Mouse (Mus musculus): Measurements from ENCODE around the gene Vash2.
"Not testable (repeated sequence)": the region's sequence is repeated elsewhere in the genome, so short reads cannot be mapped to it uniquely, and the experiment has no call there.

The Vash2 gene

DNA sequence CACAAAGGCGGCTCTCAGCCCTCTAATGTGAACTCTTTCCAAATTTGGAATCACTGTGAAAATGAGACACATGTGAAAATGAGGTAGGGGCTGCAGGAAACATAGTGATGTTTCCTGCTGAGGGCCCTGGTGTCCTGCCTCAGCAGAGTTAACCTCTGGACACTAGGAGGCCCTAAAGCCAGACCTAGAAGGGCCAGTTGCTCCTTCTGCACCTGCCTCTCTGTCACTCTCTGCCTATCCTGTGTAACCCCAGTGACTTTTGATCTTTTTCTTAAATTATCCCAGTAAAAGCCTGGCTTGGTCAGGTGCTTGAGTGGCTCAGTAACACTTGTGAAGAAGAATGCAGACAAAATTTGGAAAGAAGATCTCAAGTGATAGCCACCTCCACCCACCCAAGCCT lies 4.3 kb downstream of the Vash2 start:
- DNase-seq = no peak

DNA sequence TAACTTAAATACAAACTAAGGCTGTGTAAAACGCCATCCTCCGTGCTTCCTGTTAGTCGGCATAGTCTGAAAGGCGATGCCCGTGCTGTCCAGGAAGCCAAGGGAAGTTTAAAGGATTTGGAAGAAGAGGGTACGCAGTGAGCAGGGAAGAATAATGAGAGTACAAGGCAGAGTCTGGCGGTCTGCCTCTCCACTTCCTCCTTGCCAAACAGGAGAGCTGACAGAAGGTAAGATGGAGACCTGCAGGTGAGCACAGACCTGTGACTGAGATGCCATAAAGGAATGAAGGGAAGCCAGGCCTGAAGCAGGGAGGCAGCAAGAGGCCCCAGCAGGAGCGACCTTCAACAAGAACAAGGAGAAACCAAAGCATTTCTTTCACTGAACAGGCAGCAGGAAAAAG lies 4.9 kb downstream of the Vash2 start:
- DNase-seq = peak; percentile 54 to 64

DNA sequence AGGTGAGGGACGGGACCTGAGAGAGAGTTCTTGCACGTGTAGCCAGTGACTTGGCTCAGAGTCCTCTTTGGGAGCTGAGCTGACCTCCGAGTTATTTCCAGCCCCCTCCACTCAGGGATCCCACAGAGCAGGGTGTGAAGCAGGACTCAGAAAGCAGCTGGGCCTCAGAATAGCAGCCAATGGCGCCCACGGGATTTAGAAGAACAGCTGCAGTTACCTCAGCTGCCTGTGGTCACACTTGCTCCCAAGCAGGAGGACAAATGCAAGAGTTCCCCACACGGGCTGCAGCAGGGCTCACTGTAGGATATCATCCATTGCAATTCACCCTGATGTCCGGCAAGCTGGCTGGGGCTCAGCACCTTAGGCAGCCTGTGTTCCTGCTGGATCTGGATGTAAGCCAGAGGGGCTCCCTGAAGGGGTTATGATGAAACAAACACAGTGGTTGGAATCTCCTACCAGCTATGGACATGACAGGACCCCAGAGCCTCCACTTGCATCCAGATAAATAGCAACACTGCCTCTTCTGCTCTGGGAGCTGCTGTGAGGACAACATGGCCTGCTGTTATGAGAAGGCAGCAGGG lies 6.4 kb downstream of the Vash2 start:
- DNase-seq = no peak

DNA sequence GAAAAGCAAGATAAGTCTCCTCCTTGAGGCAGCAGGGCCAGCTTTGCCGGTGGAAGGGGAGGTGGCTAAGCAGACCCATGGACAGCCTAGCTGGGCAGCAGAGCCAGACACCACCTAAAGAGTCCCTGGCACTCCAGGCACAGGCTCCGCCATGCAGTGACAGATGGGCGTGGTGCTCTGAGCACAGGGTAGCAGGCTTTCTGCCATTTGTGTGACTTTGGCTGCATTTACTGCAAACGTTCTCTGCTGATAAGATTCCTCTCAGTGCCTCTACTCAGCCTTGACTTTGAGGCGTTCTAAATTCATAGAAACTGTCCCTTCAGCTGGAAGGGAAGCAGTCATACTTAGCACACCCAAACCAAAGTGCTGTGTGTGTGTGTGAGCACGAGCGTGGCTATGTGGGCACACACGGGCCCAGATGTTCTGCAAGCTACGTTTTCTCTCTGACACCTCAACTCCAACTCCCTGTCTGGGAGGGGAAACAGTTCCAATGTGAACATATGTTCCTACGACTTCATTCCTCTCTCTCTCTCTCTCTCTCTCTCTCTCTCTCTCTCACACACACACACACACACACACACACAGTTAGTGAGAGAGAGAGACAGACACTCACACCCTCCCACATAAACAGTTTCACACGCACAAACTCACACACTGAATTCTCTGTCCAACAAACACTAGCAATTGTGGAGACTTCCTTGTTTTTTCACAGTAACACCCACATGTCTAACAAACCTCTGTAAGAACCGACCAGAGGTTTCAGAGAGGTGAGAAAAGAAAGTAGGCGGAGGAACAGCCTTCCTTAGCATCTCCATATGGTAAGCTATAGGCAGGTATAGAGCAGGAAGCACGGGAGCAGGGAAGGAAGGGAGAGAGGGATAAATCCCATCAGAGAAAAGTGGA lies 7.1 kb downstream of the Vash2 start:
- DNase-seq = peak; percentile 67 to 77

DNA sequence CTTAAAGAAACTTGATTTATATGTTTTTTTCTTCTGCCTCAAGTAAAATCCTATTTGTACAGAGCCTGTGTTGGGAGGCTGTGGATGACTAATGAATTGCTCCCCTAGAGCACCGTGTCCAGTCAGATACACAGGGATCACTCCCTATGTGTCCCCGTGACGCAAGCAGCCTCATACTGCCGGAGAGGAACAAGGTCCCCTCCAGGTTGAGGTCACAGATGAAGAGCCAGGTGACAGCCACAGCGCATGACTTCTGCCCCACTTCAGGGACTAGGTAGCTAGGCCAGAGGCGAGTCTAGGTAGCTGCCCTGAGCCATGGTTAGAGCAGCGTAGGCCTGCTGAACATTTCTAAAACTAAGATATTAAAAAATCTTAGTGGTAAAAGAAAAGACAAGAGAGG lies 11.1 kb downstream of the Vash2 start:
- no peak for DNase-seq

DNA sequence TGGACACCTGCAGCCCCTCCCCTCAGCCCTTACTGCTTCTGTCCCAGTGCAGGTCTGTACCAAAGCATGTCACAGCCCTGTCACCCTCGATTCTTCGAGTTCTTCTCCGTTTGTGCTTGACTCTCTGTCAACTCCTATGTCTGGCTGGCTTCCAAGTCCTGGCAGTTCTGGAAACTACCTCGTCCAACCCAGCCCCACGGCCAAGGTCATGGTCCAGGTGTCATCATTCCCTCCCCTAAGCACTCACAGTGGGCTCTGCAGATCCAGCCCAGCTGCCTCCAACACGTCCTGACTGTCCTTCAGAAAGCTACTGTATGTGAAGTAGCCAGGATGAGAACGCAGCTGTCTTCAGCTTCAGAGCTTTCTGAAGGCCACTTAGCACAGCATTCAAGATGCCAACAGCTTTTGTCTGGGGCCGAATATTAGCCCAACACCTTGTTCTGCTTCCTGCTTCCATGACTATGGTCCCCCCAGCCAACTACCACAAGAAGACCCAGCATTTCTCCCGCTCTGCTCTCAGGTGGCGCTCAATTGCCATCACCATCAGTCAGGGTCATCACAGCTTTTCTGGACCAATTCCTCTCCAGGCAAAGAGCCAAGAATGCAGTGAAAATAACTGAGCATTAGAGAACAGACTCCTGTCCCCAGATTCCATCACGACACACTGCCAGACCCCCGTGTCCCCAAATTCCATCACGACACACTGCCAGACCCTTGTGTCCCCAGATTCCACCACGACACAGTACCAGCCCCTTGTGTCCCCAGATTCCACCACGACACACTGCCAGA lies 13.9 kb downstream of the Vash2 start:
- peak in 1 of 2 experiments; percentile 47 for DNase-seq

DNA sequence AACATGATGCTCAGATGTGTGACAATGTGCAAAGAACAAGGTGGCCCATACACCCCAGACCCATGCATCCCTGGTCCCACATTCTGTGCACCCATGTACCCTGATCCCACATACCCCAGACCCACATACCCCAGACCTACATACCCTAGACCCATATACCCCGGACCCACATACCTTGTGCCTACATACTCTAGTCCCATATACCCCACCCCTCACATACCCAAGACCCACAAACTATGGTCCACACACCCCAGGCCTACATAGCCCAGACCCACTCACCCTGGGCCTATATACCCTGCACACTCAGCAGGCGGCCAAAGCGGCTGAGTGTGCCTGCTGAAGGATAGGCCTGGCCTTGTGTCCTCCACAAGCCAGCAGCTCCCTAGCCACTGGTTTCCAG lies 16.3 kb downstream of the Vash2 start:
- DNase-seq = no peak

DNA sequence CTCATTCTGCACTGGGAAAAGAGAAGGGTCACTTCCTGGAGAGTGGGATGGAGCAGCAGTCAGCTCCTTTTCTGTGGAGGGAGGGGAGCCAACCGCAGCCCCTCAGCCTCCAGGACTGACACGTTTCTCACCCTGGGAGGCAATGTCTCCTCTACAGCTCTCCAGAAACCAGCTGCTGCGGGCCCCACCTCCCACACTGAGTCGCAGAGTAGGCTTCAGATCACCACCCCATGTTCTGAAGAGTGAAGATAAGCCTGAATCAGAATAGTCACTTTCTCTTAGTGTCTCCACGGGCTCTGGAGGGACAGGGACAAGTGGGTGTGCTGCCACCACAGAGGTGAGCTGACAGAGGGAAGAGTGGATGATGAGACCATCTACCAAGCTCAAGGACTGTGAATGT lies 20.3 kb downstream of the Vash2 start:
- no peak for DNase-seq

DNA sequence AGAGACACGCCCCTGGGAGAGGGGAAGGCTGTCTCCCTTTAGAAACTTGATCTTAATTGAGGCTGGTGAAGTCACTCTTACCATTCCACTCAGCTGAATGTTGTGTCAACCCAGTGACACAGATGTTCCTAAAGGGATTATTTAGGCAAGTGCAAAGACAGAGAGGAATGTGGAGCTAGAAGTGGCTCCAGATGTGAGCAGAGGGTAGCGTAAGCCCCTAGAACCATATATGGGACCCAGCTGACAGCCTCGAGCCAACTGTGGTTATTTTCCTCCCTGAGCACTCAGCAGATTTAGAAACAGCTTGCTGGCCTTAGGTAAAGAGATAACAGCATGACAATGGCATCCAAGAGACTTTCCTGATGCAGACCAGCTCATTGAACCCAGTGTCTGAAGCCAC lies 26.1 kb downstream of the Vash2 start:
- no peak for DNase-seq

DNA sequence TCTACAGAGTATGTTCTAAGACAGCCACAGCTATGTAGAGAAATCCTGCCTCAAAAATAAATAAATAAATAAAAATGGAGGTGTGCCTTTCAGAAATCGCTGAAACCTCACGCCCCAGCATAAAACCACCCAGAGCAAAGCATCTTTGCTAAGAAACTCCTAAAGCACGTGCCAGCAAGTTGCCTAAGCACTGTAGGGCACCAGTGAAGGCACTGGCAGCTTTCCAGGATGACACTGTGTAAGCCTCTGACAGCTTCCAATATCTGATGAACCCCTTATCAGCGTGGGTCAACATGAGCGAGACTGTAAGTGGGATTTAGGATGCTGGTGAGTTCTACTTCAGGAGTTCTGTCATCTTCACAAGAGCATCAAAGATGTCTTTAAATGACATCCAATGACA lies 28.1 kb downstream of the Vash2 start:
- no peak for DNase-seq

DNA sequence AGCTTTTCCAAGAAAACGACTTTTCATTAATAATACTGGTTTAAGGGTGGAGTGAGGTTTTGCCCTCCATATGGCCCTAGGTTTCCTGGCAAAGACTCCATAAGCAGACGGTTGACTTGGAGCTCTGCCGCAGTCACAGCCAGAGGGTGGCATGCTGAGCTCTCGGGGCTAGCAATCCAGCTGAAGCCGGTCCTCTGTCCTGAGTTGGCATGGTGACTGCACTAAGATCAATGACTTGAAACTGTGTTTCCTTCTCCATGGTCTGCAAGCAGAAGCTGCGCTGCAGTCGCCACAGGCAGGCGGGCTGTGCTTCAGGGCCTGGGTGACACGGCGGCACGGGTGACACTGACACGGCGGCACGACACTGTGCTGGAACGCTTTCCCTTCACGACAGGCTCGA lies 30.2 kb downstream of the Vash2 start:
- DNase-seq = peak; percentile 69 to 76

DNA sequence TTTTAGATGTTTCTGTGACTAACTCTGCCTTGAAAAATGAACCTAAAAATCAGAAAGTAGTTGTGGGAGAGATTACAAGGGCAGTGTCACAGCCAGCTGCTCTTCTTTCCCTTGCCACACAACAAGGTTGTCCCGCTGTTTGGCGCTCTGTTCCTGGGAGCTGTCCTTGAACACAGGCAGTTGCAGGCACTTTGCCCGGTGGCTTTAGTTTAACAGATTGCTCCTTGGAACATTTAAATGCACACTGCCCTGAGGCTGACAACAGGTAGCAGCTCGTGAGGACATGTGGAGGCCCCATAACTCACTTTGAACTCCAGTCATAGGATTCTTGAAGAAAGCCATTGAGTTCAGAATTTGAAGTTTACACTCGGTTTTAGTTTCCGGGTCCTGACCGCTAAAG lies 30.7 kb downstream of the Vash2 start:
- DNase-seq = peak; percentile 40 to 65

DNA sequence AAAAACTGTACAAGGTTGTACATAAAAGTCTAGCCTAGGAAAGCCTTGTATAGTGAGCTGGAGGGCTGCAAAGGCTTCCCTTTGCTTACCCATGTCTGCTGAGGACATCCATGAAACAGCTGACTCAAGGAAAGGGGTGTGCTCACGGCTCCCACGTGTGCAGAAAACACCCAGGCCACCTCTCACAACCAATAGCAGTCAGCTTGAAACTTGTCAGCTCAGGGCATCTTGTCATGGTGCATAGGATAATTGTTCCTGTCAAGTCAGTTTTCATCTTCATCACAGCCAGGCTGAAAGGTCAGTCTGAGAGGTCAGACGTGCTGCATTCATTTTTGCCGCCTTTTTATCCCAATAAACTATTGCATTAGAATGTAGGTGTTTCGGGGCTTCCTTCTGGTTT lies 31.1 kb downstream of the Vash2 start:
- no peak for DNase-seq

DNA sequence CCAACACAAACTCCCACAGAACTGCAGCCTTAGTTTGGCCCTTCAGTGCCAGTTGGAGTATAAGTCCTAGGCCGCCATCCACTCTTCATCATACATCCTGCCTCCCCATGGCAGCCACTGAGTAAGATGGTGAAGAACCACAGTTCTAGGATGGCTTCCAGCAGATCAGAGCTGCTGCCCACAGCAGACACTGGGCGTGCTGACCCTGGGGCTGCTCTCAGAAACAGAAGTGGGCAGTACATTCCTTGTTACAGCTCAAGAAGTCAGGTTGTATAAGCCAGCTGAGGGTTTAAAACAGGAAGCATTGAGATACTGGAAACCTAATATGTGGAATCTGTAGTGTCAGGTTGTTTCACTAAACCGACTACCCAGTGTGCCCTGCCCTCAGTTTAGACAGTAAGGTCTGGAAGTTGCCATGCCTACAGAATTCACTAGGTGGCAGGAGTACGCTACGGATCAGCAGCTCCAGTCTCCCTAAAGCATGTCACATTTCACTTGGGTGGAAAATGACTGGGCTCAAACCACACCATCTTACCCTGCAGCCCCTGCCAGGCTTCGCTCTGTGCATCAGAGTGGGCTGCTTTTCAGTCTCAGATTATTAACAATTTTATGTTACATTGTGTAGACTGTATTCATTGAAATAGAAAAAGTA lies 34.9 kb downstream of the Vash2 start:
- peak; percentile 82 to 90 for DNase-seq

DNA sequence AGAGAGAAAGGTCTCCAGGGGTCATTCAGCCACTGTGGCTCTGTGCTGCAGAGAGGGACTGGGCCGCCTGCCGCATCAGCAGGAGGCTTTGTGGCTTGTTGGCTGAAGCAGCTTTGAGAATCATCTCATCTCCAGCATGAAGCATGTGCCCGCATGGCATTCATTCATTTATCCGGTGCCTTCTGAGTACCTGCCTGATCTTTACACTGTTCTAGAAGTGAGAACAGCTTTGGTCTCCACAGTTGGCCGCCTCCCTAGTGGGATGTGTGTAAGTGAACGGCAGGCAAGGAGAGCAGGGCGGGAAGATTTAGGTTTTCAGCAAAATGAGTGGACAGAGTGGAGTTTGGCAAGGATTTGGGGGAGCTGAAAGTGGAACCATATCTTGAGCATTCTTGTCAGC lies 39.3 kb downstream of the Vash2 start:
- peak; percentile 71 to 79 for DNase-seq

DNA sequence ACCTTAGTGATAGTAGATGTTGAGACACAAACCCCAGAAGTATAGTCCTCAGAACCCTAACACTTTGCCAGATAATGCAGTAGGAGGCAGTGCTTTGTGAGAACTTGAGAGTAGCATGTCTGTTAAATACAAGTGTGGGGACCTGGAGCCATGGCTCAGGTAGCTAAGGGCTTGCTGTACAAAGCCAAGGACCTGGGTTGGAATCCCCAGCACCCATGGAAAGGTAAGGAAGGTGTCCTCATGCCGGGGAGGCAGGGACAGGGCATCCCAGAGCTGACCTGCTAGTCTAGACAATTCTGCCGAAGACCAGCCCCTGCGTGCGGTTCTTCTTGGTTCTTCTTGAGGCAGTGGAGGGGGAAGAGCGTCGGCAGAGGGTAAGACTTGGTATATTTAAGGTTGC lies 48.9 kb downstream of the Vash2 start:
- no peak for DNase-seq

DNA sequence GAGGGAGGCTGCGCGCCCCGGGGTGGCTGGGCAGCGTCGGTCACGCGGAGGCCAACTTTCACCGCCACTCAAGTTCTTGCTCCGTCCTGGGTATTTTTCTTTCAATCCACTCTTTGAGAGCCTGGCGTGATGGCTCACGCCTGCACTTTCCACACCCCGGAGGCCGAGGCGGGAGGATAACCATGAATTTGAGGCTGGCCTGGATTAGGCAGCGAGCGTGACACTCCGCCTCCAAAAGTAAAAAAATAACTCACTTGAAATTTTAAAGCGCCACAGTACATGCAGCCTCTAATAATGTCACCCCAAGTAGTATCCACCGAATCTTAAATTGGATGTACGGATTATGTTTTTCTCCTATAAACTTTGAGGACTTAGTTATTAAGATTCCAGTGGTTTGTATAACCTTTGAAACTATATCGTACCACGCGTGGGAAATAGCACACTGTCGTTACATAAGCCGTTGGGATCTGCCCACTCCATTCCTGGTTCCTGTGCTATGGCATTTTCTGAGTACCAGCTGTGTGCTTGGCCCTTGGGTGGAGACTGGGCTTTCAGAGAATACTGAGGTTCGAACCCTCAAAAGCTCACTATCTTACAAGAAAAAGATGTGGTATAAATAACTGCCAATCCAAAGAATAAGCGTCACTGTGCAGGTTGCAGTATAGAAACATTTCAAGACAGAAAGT lies 49.9 kb downstream of the Vash2 start:
- DNase-seq = peak; percentile 36 to 69

DNA sequence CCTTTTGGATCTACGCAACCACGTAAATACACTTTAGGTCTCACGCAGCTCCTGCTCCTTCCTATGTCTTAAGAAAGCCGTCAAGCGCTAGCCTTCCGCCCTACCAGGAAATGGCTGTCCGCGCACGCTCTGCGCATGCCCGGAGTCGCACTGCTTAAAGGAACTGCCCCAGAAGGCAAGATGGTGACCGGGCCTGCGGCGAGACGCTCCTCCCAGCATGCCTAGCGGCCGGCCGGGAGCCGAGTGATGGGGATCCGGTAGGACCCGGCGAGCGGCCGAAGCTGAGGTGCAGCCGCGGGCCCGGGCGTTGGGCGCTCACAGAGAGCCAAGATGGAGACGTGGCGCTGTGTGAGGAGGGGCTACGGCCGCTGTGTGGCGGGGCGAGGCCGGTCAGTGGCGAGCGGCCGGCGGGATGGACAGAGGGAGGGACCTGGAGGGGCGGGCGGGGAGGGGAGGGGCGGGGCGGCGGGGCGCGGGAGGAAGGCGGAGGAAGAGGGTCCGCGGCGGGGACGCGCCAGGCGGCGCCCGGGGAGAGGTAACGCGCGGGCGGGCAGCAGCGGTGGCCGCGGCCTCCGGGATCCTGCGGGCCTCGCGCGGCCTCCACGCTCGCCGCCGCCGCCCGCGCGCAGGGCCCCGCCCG lies 50.6 kb downstream of the Vash2 start:
- DNase-seq = peak; percentile 99

DNA sequence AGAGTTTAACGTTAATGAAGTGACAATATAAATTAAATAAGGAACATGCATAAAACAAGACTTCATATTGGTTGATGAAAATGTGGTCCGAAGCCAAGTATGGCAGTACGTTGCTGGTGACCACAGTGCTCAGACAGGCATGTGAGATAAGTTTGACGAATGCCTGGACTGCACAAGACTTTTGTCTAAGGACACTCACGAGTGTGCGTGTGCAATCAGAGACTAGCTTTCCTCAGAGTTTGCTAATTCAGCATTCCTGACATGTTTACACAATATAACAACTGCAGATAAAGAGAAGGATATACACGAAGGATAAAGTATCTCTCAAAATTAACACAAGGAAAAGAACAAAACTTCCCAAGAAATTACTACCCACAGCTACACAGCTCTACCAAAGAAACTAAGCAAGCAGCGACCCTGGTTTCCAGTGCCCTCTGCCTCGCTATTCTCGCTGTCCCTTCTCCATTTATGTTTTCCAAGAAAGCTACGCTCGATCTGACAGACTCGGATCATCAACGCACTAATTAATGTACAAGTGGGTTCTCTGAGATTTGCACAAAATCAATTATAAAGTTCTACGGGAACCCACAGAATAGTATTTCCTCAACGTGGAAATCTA lies 51.2 kb downstream of the Vash2 start:
- DNase-seq = no peak

DNA sequence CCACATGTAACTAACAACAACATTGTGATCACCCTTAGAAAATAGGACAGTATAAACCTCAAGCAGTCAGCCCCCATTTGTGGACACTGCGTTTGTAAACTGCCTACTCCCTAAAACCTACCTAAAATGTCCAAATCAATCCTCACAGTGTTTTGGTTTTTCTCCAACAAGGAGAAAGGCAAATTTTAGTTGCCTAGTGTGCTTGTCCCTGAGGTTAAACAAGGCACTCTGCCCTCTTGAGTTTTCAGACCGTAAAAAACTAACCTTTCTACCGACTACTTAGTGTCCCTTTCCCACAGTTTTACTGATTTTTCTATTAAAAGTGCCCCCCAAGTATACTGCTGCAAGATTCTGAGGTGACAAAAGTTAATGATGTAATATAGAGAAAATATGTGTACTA lies 51.8 kb downstream of the Vash2 start:
- DNase-seq = no peak

DNA sequence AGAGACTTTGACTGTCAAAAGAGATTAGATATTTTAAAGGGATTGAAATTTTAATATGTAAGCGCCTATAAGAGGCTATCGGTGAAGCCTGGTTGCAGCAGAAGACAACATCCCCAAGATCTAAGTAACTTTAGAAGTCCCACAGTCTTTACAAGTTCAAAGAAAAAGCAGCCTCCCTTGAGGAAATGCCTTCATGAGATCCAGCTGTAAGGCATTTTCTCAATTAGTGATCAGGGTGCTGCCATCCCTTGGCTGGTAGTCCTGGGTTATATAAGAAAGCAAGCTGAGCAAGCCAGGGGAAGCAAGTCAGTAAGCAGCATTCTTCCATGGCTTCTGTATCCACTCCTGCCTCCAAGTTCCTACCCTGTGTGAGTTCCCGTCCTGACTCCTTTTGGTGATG lies 54.3 kb downstream of the Vash2 start, which contains the start of gene Angel2:
Angel2 (plus strand) TSS at position 301 of the 400 bp plus-strand sequence.
- not testable (repeated sequence) for DNase-seq

Measured in cerebellum, postnatal 25 days (tissue).